Mouse (Mus musculus): Measurements from ENCODE around the gene 4930402H24Rik. TPM values are rescaled to one million over a fixed set of nuclear protein-coding genes. Genes with fewer than 3 reads are reported as not detected.

The 4930402H24Rik gene
- total and polyA plus RNA-seq, 3 experiments, result 6.1 to 6.2 TPM; not detected in 1

DNA sequence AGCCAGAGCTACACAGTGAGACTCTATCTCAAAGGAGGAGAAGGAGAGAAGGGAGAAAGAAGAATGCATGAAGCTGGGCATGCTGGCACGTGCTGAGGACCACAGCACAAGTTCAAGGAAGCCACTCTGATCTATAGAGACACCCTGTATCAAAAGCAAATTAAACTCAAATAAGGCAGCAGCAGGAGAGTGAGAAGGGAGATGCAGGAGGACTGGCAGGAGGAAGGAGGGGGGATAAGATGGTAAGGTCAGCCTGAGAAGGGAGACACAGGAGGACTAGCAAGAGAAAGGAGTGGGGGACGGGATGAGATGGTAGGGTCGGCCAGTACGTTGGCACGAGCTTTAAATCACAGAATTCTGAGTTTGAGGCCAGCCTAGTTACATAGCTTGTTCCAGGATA is 90.0 kb downstream of the 4930402H24Rik start:
- H3K4me3 ChIP-seq (ENCODE audit: control insufficient read depth in 1 of 2, insufficient read depth in 1 of 2, low read depth in 2 of 2, low read length in 2 of 2), result no peak overlapping the region
- H3K79me2 ChIP-seq (ENCODE audit: control insufficient read depth, insufficient read depth, low read length, poor library complexity), result no peaks in the 10 kb centered on the region
- no peaks in the 10 kb centered on the region; a peak in 1 of 4 replicates for H3K36me3 ChIP-seq (ENCODE audit: control insufficient read depth in 1 of 2, insufficient read depth in 2 of 2, low read length in 2 of 2)
- H3K9ac ChIP-seq (ENCODE audit: control insufficient read depth, low read depth, low read length, poor library complexity, severe bottlenecking), result no peak overlapping the region
- DNase-seq (ENCODE audit: low read depth, low spot score), result no peak
- no peaks in the 10 kb centered on the region for H3K27me3 ChIP-seq (ENCODE audit: control insufficient read depth in 1 of 2, insufficient read depth in 2 of 2, low read length in 2 of 2)
- no peaks in the 10 kb centered on the region for H3K9me3 ChIP-seq (replicated peaks; ENCODE audit: insufficient read depth, low read length)
- H3K27ac ChIP-seq (ENCODE audit: control insufficient read depth, low read depth, low read length), result no peak overlapping the region
- H3K4me1 ChIP-seq (ENCODE audit: control insufficient read depth in 1 of 2, insufficient read depth in 2 of 2, low read length in 2 of 2), result no peaks in the 10 kb centered on the region
- TF ChIP-seq E2F4 (IDR thresholded peaks at IDR 0.05; ENCODE audit: borderline replicate concordance, low read depth, low read length) (no peak), KAT2A (conservative IDR thresholded peaks at IDR 0.05; ENCODE audit: low read depth, low read length) (no peak), UBTF (IDR thresholded peaks at IDR 0.05; ENCODE audit: borderline replicate concordance, insufficient read depth, low read depth, low read length) (no peak), ZNF384 (IDR thresholded peaks at IDR 0.05; ENCODE audit: low read depth, low read length) (no peak), SIN3A (IDR thresholded peaks at IDR 0.05; ENCODE audit: low read length) (no peak), MAZ (IDR thresholded peaks at IDR 0.05; ENCODE audit: low read depth, low read length) (no peak), ZMIZ1 (IDR thresholded peaks at IDR 0.05; ENCODE audit: low read depth, low read length) (no peak), GATA1 (IDR thresholded peaks at IDR 0.05; ENCODE audit: low read depth, low read length) (no peak), CTCF (IDR thresholded peaks at IDR 0.05 in 2 of 3, conservative IDR thresholded peaks at IDR 0.05 in 1 of 3; ENCODE audit: control insufficient read depth in 1 of 3, insufficient read depth in 1 of 3, low read depth in 2 of 3, low read length in 3 of 3, poor library complexity in 1 of 3, severe bottlenecking in 1 of 3) (no peak), TAL1 (IDR thresholded peaks at IDR 0.05; ENCODE audit: low read length) (no peak), USF1 (IDR thresholded peaks at IDR 0.05; ENCODE audit: low read depth, low read length) (no peak), POLR2AphosphoS2 (IDR thresholded peaks at IDR 0.05; ENCODE audit: low read length) (no peak)

DNA sequence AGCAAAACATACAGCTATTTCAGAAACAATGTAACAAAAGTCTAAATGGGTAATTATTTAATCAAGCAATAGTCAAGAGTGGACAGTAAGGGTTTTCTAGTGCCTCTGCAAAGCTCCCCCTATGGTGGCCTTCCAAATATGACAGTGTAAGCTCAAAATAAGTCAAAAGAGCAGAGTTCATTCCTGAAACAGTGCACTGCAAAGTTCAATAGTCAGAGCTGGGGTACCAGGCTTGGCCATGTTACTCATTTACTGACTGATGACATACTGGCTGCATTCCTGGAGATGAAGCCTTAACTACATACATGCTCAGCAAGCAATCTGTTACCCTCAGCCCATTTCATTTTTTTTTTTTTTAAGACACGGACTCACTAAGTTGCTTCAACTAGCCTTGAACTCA is 91.7 kb downstream of the 4930402H24Rik start:
- Histone ChIP-seq H3K4me3 (ENCODE audit: control insufficient read depth in 1 of 2, insufficient read depth in 1 of 2, low read depth in 2 of 2, low read length in 2 of 2) (no peak overlapping the region), H3K36me3 (ENCODE audit: control insufficient read depth in 1 of 2, insufficient read depth in 2 of 2, low read length in 2 of 2) (no peaks in the 10 kb centered on the region; a peak in 1 of 4 replicates), H3K9me3 (replicated peaks; ENCODE audit: insufficient read depth, low read length) (no peaks in the 10 kb centered on the region), H3K4me1 (ENCODE audit: control insufficient read depth in 1 of 2, insufficient read depth in 2 of 2, low read length in 2 of 2) (no peaks in the 10 kb centered on the region), H3K9ac (ENCODE audit: control insufficient read depth, low read depth, low read length, poor library complexity, severe bottlenecking) (no peak overlapping the region), H3K27me3 (ENCODE audit: control insufficient read depth in 1 of 2, insufficient read depth in 2 of 2, low read length in 2 of 2) (no peaks in the 10 kb centered on the region), H3K79me2 (ENCODE audit: control insufficient read depth, insufficient read depth, low read length, poor library complexity) (no peaks in the 10 kb centered on the region), H3K27ac (ENCODE audit: control insufficient read depth, low read depth, low read length) (no peak overlapping the region)
- no peak for DNase-seq (ENCODE audit: low read depth, low spot score)
- no peak for TF ChIP-seq MEF2A (IDR thresholded peaks at IDR 0.05; ENCODE audit: extremely low read depth, insufficient replicate concordance, low read depth, low read length, poor library complexity, severe bottlenecking)
- no peak for TF ChIP-seq ZMIZ1 (IDR thresholded peaks at IDR 0.05; ENCODE audit: low read depth, low read length)
- TF ChIP-seq RCOR1 (IDR thresholded peaks at IDR 0.05; ENCODE audit: low read depth, low read length), result no peak
- no peak for TF ChIP-seq CHD1 (IDR thresholded peaks at IDR 0.05; ENCODE audit: low read depth, low read length)
- TF ChIP-seq MAX (IDR thresholded peaks at IDR 0.05; ENCODE audit: low read length), result no peak
- TF ChIP-seq SMC3 (IDR thresholded peaks at IDR 0.05; ENCODE audit: low read depth, low read length), result no peak
- no peak for TF ChIP-seq ZNF384 (IDR thresholded peaks at IDR 0.05; ENCODE audit: low read depth, low read length)
